Mouse (Mus musculus): ENCODE measurements around the gene Gimap3. TPM values are rescaled to one million over a fixed set of nuclear protein-coding genes. Genes with fewer than 3 reads are reported as not detected.

The Gimap3 gene
- polyA plus RNA-seq (2015; fragmentation: Nextera tagmentation; extraction: Ambion mirVana): not detected in 2 replicates

DNA sequence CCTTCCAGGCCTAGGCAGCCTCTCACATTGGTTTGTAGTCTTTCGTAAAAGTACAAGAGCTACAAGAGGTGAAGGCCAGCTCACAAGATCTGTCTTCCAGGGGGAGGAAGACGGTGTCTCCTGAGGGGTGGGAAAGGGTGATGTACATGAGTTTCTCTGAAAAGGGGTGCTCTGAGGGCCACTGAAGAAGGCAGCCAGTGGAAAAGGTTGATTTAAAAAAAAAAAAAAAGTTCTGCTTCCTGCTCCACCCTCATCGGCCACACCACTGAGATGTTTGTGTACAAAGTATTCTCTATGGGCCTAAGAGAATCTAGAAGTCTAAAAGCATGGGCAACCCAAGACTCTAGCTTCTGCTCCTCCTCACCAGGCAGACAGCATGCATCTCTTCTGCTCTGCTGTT lies at the start of gene Gimap3:
Gene Gimap3 (minus strand): TSS at position 156 of the 400 bp plus-strand sequence.
- H3K9me3 ChIP-seq (replicated peaks): no peaks in the 10 kb centered on the region
- no peak for ATAC-seq
- no peak within 1 kb of the TSS for H3K4me3 ChIP-seq
- no peak within 1 kb of the TSS for H3K9ac ChIP-seq
- H3K36me3 ChIP-seq (ENCODE audit: poor library complexity, severe bottlenecking): no peaks in the 10 kb centered on the region
- no peak within 1 kb of the TSS for H3K4me2 ChIP-seq
- WGBS: 92% methylated on average over 3 of the region's 3 CpGs
- no peak within 1 kb of the TSS for H3K27ac ChIP-seq
- H3K4me1 ChIP-seq: no peaks in the 10 kb centered on the region
- no peaks in the 10 kb centered on the region for H3K27me3 ChIP-seq

- no peaks in the 10 kb centered on the region for H3K36me3 ChIP-seq (ENCODE audit: poor library complexity, severe bottlenecking)
- WGBS: 6% methylated on average over 6 of the region's 6 CpGs
- H3K27me3 ChIP-seq: 0 out of 2 replicates have a peak, but pooled peaks cover 2% of the 10 kb centered on the region
- no peak overlapping the region for H3K4me3 ChIP-seq
- no peaks in the 10 kb centered on the region for H3K4me1 ChIP-seq
- H3K9me3 ChIP-seq (replicated peaks): no peaks in the 10 kb centered on the region; the same call in 1 of the 2 replicates
- ATAC-seq: peak; percentile 58; the same call in 1 of the 2 replicates
- H3K4me2 ChIP-seq: no peak overlapping the region
- no peak overlapping the region for H3K27ac ChIP-seq
- no peak overlapping the region for H3K9ac ChIP-seq
Observed at GRCm38 (mm10) chr6:48817815-48818214, 47.2 kb upstream of the Gimap3 start.

DNA sequence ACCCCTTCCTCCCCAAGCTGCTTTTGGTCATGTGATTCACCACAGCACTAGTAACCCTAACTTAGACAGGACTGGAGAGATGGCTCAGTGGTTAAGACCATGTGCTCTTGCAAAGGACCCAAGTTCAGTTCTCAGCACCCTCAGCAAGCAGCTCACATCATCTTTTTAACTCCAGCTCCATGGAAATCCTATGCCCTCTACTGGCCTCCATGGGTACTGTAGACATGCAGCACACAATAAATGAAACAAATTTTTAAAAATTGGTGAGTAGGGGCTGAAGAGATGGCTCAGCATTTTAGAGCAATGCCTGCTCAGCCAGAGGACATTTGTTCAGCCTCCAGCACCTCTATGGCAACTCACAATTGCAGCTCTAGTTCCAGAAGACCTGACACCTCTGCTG lies 44.4 kb upstream of the Gimap3 start:
- Histone ChIP-seq H3K27me3 (0 out of 2 replicates have a peak, but pooled peaks cover 2% of the 10 kb centered on the region), H3K4me2 (no peak overlapping the region), H3K9ac (no peak overlapping the region), H3K36me3 (ENCODE audit: poor library complexity, severe bottlenecking) (no peaks in the 10 kb centered on the region), H3K9me3 (replicated peaks) (no peaks in the 10 kb centered on the region; the same call in 1 of the 2 replicates), H3K4me3 (no peak overlapping the region), H3K4me1 (no peaks in the 10 kb centered on the region), H3K27ac (no peak overlapping the region)
- no peak for ATAC-seq

GRCm38 (mm10) chr6:48809494-48810219 lies 39.0 kb upstream of the Gimap3 start:
- Histone ChIP-seq H3K27me3 (no peaks in the 10 kb centered on the region), H3K4me1 (no peaks in the 10 kb centered on the region), H3K9me3 (replicated peaks) (no peaks in the 10 kb centered on the region; the same call in 1 of the 2 replicates), H3K36me3 (ENCODE audit: poor library complexity, severe bottlenecking) (no peaks in the 10 kb centered on the region), H3K4me3 (no peak overlapping the region), H3K4me2 (no peak overlapping the region), H3K27ac (no peak overlapping the region), H3K9ac (no peak overlapping the region)
- ATAC-seq: no peak
- 75% methylated on average over 3 of the region's 3 CpGs for WGBS

GRCm38 (mm10) chr6:48806746-48807145 lies 36.1 kb upstream of the Gimap3 start:
- Histone ChIP-seq H3K36me3 (ENCODE audit: poor library complexity, severe bottlenecking) (no peaks in the 10 kb centered on the region), H3K27ac (no peak overlapping the region), H3K4me2 (no peak overlapping the region), H3K27me3 (no peaks in the 10 kb centered on the region), H3K4me1 (no peaks in the 10 kb centered on the region), H3K9me3 (replicated peaks) (no peaks in the 10 kb centered on the region; the same call in 1 of the 2 replicates), H3K9ac (no peak overlapping the region), H3K4me3 (no peak overlapping the region)
- ATAC-seq: no peak
- 86% methylated on average over 3 of the region's 3 CpGs for WGBS

DNA sequence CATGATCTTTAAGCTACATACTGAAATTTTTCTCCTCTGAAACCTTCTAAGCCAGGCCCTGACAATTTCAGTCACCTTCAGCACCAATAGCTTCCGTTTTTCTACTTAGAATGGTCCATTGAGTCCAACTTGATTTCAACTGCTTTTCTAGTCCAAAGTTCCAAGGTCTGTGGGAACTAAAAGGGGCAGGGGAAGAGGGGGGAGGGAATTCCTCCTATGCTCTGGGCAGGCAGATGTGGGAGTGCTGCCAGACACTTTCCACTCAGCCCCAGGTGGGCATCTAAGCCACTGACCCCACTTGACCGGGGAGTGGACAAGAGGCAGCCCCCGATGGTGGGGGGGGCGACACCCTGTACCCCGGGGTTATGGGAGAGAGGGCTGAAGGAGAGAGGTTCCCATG lies 33.7 kb upstream of the Gimap3 start:
- Histone ChIP-seq H3K27me3 (no peaks in the 10 kb centered on the region), H3K4me1 (no peaks in the 10 kb centered on the region), H3K4me3 (no peak overlapping the region), H3K4me2 (no peak overlapping the region), H3K27ac (no peak overlapping the region), H3K36me3 (ENCODE audit: poor library complexity, severe bottlenecking) (no peaks in the 10 kb centered on the region), H3K9ac (no peak overlapping the region), H3K9me3 (replicated peaks) (no peaks in the 10 kb centered on the region; the same call in 1 of the 2 replicates)
- WGBS: 79% methylated on average over 5 of the region's 5 CpGs
- no peak for ATAC-seq

- Histone ChIP-seq H3K9ac (no peak overlapping the region), H3K4me3 (no peak overlapping the region), H3K4me1 (no peaks in the 10 kb centered on the region), H3K9me3 (replicated peaks) (no peaks in the 10 kb centered on the region; the same call in 1 of the 2 replicates), H3K27ac (no peak overlapping the region), H3K36me3 (ENCODE audit: poor library complexity, severe bottlenecking) (no peaks in the 10 kb centered on the region), H3K27me3 (no peaks in the 10 kb centered on the region), H3K4me2 (no peak overlapping the region)
- no peak for ATAC-seq
Observed at GRCm38 (mm10) chr6:48803406-48804051, 32.9 kb upstream of the Gimap3 start.

GRCm38 (mm10) chr6:48801897-48802296 lies 31.2 kb upstream of the Gimap3 start:
- H3K9me3 ChIP-seq (replicated peaks): no peaks in the 10 kb centered on the region; the same call in 1 of the 2 replicates
- no peak overlapping the region for H3K9ac ChIP-seq
- no peaks in the 10 kb centered on the region for H3K4me1 ChIP-seq
- 91% methylated on average over 1 of the region's 1 CpGs for WGBS
- H3K36me3 ChIP-seq (ENCODE audit: poor library complexity, severe bottlenecking): no peaks in the 10 kb centered on the region
- no peak for ATAC-seq
- no peak overlapping the region for H3K27ac ChIP-seq
- no peaks in the 10 kb centered on the region for H3K27me3 ChIP-seq
- H3K4me2 ChIP-seq: no peak overlapping the region
- H3K4me3 ChIP-seq: no peak overlapping the region

GRCm38 (mm10) chr6:48787867-48788266 lies 17.2 kb upstream of the Gimap3 start:
- Histone ChIP-seq H3K9ac (no peak overlapping the region), H3K4me2 (no peak overlapping the region), H3K27me3 (no peaks in the 10 kb centered on the region)

GRCm38 (mm10) chr6:48785601-48786000 lies 14.9 kb upstream of the Gimap3 start:
- Histone ChIP-seq H3K4me3 (no peak overlapping the region), H3K27ac (no peak overlapping the region), H3K4me2 (no peak overlapping the region), H3K27me3 (no peaks in the 10 kb centered on the region), H3K4me1 (no peaks in the 10 kb centered on the region), H3K9ac (no peak overlapping the region), H3K36me3 (ENCODE audit: poor library complexity, severe bottlenecking) (no peaks in the 10 kb centered on the region), H3K9me3 (replicated peaks) (no peaks in the 10 kb centered on the region)
- no peak for ATAC-seq
- 83% methylated on average over 2 of the region's 2 CpGs for WGBS

More at GRCm38 (mm10) chr6:48787867-48788266, 17.2 kb upstream of the Gimap3 start:
- WGBS: 90% methylated on average over 2 of the region's 2 CpGs
- Histone ChIP-seq H3K4me3 (no peak overlapping the region), H3K36me3 (ENCODE audit: poor library complexity, severe bottlenecking) (no peaks in the 10 kb centered on the region), H3K4me1 (no peaks in the 10 kb centered on the region), H3K27ac (no peak overlapping the region), H3K9me3 (replicated peaks) (no peaks in the 10 kb centered on the region)
- no peak for ATAC-seq

- no peaks in the 10 kb centered on the region for H3K36me3 ChIP-seq (ENCODE audit: poor library complexity, severe bottlenecking)
- H3K27ac ChIP-seq: no peak overlapping the region
- no peaks in the 10 kb centered on the region for H3K4me1 ChIP-seq
- H3K9ac ChIP-seq: no peak overlapping the region
- 65% methylated on average over 1 of the region's 1 CpGs for WGBS
- H3K9me3 ChIP-seq (replicated peaks): no peaks in the 10 kb centered on the region
- H3K27me3 ChIP-seq: no peaks in the 10 kb centered on the region
- no peak overlapping the region for H3K4me2 ChIP-seq
- no peak for ATAC-seq
- no peak overlapping the region for H3K4me3 ChIP-seq
Observed at GRCm38 (mm10) chr6:48785189-48785588, 14.5 kb upstream of the Gimap3 start.

DNA sequence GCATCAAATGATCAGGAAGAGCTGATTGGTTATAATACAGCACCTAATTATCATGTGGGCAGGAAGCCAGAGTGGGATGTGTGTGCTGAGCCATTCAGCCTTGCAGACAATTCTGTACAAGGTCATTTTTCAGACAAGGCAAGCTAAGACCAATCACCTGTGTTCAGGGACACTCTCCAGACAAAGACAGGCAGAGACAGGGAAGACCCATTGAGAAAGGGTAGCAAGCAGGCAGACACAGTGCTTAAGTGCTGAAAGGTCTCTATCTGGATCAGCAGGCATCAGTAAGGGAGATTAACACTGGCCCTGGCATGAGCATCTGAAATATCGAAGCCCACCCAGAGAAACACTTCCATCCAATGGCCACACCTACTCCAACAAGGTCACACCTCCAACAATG lies 13.8 kb upstream of the Gimap3 start:
- WGBS: 96% methylated on average over 1 of the region's 1 CpGs
- Histone ChIP-seq H3K9me3 (replicated peaks) (no peaks in the 10 kb centered on the region; the same call in 1 of the 2 replicates), H3K9ac (no peak overlapping the region), H3K27me3 (no peaks in the 10 kb centered on the region), H3K4me1 (no peaks in the 10 kb centered on the region), H3K27ac (no peak overlapping the region), H3K4me2 (no peak overlapping the region), H3K36me3 (ENCODE audit: poor library complexity, severe bottlenecking) (no peaks in the 10 kb centered on the region), H3K4me3 (no peak overlapping the region)
- ATAC-seq: no peak

All from forebrain, embryonic 13.5 days (tissue).